Mouse (Mus musculus) stomach, embryonic 14.5 days (tissue): ENCODE results near the gene Olfr461. TPM values are rescaled to one million over a fixed set of nuclear protein-coding genes. Genes with fewer than 3 reads are reported as not detected.

Experiments
- ATAC-seq: fragments of 200-750 bp; cut with Nextera tagmentation; 2 replicates; pipeline ENCODE4 v1.8.0; 2017; ENCODE audit warnings: low read depth, moderate TSS enrichment; ENCODE audit not compliant: insufficient number of reproducible peaks, insufficient read depth, low FRiP score
- H3K27ac ChIP-seq: fragments of 300-500 bp; sonication (generic); 2 replicates; pipeline ENCODE4 v1.5.1; 2014; ENCODE audit warnings: mild to moderate bottlenecking, low read length, moderate library complexity, mixed read lengths
- H3K27me3 ChIP-seq: fragments of 300-500 bp; sonication (generic); 2 replicates; pipeline ENCODE4 v1.6.1; 2014; ENCODE audit warnings: low read length, control low read depth, mixed read lengths; ENCODE audit not compliant: control insufficient read depth, insufficient read depth
- H3K36me3 ChIP-seq: fragments of 300-500 bp; sonication (generic); 2 replicates; pipeline ENCODE4 v1.6.1; 2014; ENCODE audit warnings: mild to moderate bottlenecking, control low read depth, low read length, moderate library complexity, mixed read lengths; ENCODE audit not compliant: control insufficient read depth, insufficient read depth
- H3K4me1 ChIP-seq: fragments of 300-500 bp; sonication (generic); 2 replicates; pipeline ENCODE4 v1.6.1; 2014; ENCODE audit warnings: low read length, control low read depth, mixed read lengths; ENCODE audit not compliant: control insufficient read depth, insufficient read depth
- H3K4me2 ChIP-seq: fragments of 300-500 bp; sonication (generic); replicated peaks from 2 replicates; pipeline ENCODE4 v1.6.1; 2014; ENCODE audit warnings: low read depth, low read length, control low read depth
- H3K4me3 ChIP-seq: fragments of 300-500 bp; sonication (generic); 2 replicates; pipeline ENCODE4 v1.5.1; 2014; ENCODE audit warnings: low read depth, low read length, control low read depth
- H3K9ac ChIP-seq: fragments of 300-500 bp; sonication (generic); replicated peaks from 2 replicates; pipeline ENCODE4 v1.6.1; 2014; ENCODE audit warnings: low read depth, mild to moderate bottlenecking, control low read depth, low read length, moderate library complexity, mixed read lengths
- H3K9me3 ChIP-seq: fragments of 300-500 bp; sonication (generic); 2 replicates; pipeline ENCODE4 v1.6.1; 2016; ENCODE audit warnings: low read depth, low read length, control low read depth; ENCODE audit not compliant: control insufficient read depth
- WGBS: fragments of 180-500 bp; shearing (Covaris S2); extraction: QIAGEN DNeasy Blood & Tissue Kit; methylation state at CpG from one replicate; pipeline ENCODE4 v1.1.7; 2014; 5-methylcytosine and 5-hydroxymethylcytosine counted together
- polyA plus RNA-seq: library from polyadenylated mRNA; unstranded; fragments of >200 nt; fragmentation: Nextera tagmentation; extraction: Ambion mirVana; gene quantifications from 2 replicates; pipeline ENCODE4 v1.2.1, GENCODE M21; 2014

Gene Olfr461
- polyA plus RNA-seq, 1 experiment from 2014 or later: 0.09 TPM

DNA sequence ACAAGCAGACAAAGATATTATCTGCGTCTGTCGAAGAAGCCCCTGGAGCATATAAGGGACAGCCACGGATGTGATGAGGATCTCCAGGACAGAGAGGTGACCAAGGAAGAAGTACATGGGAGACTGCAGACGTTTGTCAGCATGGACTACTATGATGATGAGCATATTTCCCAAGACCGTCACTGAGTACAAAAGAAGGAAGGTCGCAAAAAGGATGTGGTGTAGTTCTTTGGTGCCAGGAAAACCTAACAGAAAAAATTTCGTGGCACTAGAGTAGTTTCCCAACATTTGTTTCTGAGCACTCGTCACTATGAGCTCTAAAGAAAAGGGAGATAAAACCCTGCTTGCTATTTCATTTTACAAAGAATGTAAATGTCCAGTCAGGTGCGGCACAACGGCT lies 10.2 kb downstream of the Olfr461 start:
- Histone ChIP-seq H3K36me3 (no peaks in the 10 kb centered on the region), H3K4me2 (no peak overlapping the region), H3K9me3 (no peaks in the 10 kb centered on the region), H3K27ac (no peak overlapping the region), H3K4me3 (no peak overlapping the region), H3K27me3 (no peaks in the 10 kb centered on the region), H3K4me1 (no peaks in the 10 kb centered on the region), H3K9ac (no peak overlapping the region)
- WGBS: 82% methylated on average over 10 of the region's 10 CpGs
- no peak for ATAC-seq

- Histone ChIP-seq H3K4me3 (no peak within 1 kb of the TSS), H3K9me3 (no peaks in the 10 kb centered on the region), H3K36me3 (no peaks in the 10 kb centered on the region), H3K9ac (no peak within 1 kb of the TSS), H3K4me1 (no peaks in the 10 kb centered on the region), H3K4me2 (no peak within 1 kb of the TSS), H3K27me3 (no peaks in the 10 kb centered on the region), H3K27ac (no peak within 1 kb of the TSS)
- ATAC-seq: no peak
- 59% methylated on average over 1 of the region's 1 CpGs for WGBS
These were observed 35.4 kb downstream of the Olfr461 start, which contains the start of gene Prss37 for GRCm38 (mm10) chr6:40519408-40519807. Prss37 (minus strand) TSS chr6:40519508.

DNA sequence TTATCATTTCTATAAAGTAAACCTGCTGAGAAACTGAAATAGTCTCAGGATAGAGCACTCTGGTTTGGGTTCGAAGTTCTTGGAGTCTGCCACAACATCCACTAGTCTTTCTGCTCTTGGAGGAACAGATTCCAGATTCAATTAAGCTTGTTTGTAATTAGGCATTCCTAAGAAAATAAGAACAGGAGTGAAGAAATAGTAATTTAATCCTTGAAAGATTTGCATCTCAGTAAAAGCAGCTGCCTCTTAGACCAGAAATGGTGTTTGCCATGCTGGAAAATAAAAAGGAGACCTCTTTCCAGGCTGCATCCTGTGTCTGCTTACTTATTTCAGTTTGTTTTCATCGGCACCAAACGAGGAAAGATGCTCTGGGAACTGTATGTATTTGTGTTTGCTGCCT lies 61.6 kb downstream of the Olfr461 start, which contains the start of gene Tas2r108:
TSS of gene Tas2r108 (plus strand) at position 301 of the 400 bp plus-strand sequence.
- no peaks in the 10 kb centered on the region for H3K4me1 ChIP-seq
- no peak within 1 kb of the TSS for H3K27ac ChIP-seq
- no peak within 1 kb of the TSS for H3K4me3 ChIP-seq
- WGBS: 88% methylated on average over 3 of the region's 3 CpGs
- no peaks in the 10 kb centered on the region for H3K9me3 ChIP-seq
- ATAC-seq: no peak
- H3K36me3 ChIP-seq: no peaks in the 10 kb centered on the region
- no peak within 1 kb of the TSS for H3K9ac ChIP-seq
- no peak within 1 kb of the TSS for H3K4me2 ChIP-seq
- H3K27me3 ChIP-seq: no peaks in the 10 kb centered on the region

Other genes starting within 250 kb of the Olfr461 start
- 48.2 and 50.2 TPM in 2 replicates for gene Agk, start 229.9 kb downstream of the Olfr461 start, polyA plus RNA-seq
- 22.4 and 23.6 TPM in 2 replicates for gene E330009J07Rik, start 118.9 kb downstream of the Olfr461 start, polyA plus RNA-seq
- gene Wee2, start 116.0 kb downstream of the Olfr461 start, polyA plus RNA-seq: 0.08 TPM in 1 of 2 replicates, not detected in the other
- gene Ssbp1, start 83.7 kb downstream of the Olfr461 start, polyA plus RNA-seq: 153 and 158 TPM in 2 replicates
- not detected in 2 replicates for gene Tas2r137, start 63.8 kb downstream of the Olfr461 start, polyA plus RNA-seq
- 0.42 TPM in 1 of 2 replicates, not detected in the other for gene Tas2r108, start 61.5 kb downstream of the Olfr461 start, polyA plus RNA-seq
- not detected in 2 replicates for gene Prss37, start 35.5 kb downstream of the Olfr461 start, polyA plus RNA-seq
- not detected in 2 replicates for gene Olfr460, start 14.4 kb upstream of the Olfr461 start, polyA plus RNA-seq
- 1.4 TPM in 2 replicates for gene Clec5a, start 30.8 kb upstream of the Olfr461 start, polyA plus RNA-seq
- gene Tas2r138, start 58.3 kb upstream of the Olfr461 start, polyA plus RNA-seq: not detected in 2 replicates
- 0.41 and 0.59 TPM in 2 replicates for gene Mgam, start 73.8 kb upstream of the Olfr461 start, polyA plus RNA-seq